Mouse (Mus musculus): ENCODE data around the gene Hivep3. TPM values are rescaled to one million over a fixed set of nuclear protein-coding genes. Genes with fewer than 3 reads are reported as not detected.

The Hivep3 gene
- total RNA-seq, 2 experiments from 2014 or later = 6.7 to 16.6 TPM

DNA sequence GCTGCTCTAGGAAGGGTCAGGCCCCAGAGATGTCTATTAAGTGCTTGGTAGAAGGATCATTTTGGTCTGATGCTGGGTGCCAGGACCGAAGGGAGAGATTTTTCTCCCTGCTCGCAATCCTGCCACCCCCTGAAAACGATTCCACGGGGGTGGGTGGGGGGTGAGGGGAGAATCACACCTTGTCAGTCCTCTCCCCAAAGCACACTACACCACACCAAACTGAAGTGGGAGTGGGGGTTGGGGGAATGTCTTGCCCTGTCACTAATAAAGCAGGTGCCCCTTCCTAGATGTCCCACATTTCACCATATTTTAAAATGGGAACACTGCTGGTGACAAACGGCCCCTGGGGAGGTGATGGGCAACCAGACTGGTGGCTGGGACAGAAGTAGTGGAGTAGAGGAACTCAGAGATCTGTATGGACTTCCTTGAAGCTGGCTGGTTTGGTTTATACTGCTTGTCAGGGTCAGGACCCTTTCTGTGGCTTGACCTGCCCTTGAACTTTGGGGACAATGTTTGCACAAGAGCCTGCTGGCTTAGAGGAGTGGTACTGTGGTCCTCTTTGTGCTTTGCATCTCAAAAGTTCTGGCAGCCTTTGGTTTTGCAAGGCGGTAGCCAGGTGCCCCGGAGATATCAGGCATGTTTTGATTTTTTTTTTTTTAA, 81.7 kb downstream of the Hivep3 start:
- ATAC-seq (ENCODE audit: poor library complexity, severe bottlenecking) = no peak

DNA sequence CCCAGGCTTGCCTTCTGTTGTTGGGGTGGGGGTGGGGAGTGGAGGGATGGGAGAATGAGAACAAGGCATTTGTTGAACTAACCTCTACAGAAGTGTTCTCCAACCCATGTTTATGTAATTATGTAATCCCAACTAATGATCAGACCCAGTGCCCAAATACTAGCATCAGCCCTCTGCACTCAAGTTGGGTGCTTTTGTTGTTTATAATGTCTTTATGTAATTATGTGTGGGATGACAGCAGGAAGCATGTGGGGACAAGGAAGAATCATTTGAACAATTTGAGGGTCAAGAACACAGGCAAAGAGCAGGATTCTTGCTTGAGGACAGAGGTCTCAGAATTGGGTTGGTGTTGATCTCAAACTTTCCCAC, 82.2 kb downstream of the Hivep3 start:
- ATAC-seq (ENCODE audit: poor library complexity, severe bottlenecking) = no peak

DNA sequence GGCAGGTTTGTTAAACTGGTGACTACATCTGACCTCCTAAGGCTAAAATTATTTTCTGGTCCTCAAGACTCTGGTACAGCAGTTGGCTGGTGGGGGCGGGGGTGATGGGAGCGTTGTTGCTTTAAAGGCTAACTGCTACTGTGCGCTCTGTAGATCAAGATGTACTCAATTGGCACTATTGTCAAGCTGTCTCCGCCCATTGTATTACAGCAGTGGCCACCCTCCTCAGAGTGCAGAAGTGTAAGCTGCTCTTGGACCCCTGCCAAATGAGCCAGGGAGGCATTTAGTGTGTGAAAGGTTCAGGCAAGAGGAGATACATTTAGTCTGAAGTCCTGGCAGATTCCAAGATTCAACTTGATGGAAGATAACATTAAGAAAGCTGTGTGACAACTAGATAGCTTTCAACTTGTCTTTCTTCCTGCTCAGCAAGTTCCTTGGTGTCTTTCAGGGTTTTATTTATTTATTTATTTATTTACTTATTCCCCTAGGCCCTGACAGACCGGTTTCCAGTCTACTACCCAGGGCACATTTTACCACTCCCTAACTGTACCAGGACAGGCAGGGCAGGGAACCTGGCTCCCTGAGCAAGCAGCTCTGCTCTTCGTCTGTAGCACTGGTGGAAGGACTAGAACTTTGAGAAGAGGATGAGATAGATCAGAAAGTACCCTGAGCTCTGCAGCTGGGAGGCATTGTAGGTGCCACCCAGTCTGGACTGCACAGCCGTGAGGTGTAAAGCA, 83.2 kb downstream of the Hivep3 start:
- no peak for ATAC-seq (ENCODE audit: poor library complexity, severe bottlenecking)

DNA sequence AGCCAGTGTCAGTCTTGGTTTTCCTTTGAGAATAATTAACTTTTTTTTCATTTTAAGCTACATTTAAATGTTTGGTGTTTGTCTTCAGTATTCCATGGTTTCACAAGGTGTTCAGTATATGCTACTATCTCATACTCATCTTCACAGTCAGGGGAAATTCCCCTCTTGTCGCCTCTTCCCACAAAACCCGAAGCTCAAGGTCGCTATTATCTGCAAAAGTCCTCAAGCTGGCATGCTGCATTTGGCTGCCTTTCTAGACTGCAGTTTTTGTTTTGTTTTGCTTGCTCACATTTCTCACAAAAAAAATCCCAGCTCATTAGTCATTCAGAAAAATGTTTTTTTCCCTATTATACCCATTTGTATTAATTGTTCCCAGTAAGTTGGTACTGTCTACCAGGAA, 92.4 kb downstream of the Hivep3 start:
- ATAC-seq (ENCODE audit: poor library complexity, severe bottlenecking) = no peak

DNA sequence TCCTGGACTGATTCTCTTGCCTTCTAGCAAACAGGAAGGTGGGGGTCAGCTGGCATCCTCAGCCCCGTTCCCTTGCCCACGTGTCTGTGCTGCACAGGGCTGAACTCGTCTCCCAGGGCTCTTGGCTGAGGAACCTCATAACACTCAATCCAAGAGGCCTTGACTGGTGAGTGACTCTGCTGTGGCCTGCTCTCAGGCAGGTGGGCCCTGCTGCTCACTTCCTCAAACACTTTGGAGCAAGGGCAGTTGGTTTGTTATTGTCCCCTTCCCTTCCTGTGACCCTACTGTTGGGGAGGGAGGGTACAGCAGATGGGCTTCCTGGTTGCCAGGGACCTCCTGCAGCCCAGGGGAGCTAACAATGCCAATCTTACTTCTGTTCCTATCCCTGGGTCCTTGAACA, 94.8 kb downstream of the Hivep3 start:
- ATAC-seq (ENCODE audit: poor library complexity, severe bottlenecking) = 0 out of 2 replicates have a peak, but pooled peaks have one; percentile 15

DNA sequence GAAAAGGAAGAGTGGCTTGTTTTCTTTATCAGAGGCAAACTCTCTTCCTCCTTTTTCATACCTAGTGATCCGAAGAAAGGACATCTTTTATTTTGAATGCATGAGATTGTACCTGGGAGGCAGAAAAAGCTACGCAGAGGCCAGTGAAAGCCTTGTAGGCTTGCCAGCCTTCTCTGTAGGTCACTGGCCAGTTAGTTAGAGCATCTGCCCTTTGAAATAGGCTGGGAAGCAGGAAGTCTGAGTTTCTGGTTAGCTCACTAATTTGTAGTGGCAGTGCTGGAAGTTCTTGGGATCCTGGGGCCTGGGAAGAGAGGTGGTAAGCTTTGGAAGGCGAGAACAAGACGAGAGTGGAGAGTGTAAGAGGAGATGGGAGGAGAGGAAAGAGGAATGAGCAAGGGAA, 95.4 kb downstream of the Hivep3 start:
- no peak for ATAC-seq (ENCODE audit: poor library complexity, severe bottlenecking)

DNA sequence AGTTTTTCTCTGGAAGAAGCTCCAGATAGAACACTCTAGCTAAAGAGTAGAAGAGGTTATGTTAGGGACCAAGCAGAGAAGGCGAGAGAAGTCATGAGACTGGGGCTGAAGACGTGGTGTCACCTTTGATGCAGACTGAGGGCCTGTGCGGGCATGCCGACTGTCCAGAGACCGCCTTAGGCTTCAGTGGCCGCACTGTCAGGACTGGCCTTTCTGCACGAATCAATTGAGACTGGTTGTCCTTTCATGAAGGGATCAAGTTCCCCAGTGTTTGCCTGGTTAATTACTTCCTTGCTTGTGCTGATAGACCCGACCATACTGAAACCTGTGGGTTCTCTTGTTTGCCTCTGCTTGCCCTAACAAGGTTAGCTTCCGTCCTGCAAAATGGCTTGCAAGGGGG, 99.7 kb downstream of the Hivep3 start:
- no peak for ATAC-seq (ENCODE audit: poor library complexity, severe bottlenecking)

DNA sequence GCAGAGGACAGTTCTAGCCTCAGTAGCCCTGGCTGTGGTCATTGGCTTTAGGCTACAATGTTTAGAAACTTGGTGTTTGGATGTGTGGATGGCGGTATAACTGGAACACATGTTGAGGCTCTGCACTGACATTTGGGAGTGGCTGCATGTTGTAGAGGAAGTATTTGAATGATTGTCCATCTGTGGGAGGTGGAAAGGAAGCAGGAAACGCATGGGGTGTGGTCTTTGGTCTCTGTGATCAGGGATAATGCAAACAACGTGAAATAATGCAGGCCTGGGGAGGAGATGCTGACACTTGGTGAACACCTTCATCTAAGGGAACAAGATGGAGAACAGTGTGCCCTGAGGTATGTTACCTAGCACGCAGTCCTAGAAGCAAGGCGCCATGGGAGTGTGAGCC, 100.3 kb downstream of the Hivep3 start:
- ATAC-seq (ENCODE audit: poor library complexity, severe bottlenecking) = no peak

DNA sequence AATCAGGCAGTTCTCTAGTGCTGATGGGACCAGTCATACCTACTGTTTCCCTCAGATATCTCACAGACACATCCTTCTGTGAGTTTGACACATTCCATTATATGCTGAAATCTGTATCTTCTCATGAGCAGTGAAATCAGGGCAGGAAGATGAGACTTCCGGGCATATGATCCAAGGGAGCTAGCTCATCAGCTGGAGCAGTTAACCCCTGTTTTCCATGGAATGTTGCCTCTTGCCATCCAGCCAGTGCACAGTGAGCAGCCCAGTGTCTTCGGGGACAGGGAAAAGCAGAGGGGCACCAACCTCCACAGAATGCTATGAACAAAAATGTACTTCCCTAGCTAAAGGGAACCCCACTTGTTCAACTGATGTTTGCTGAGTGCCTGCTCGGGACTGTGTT, 102.6 kb downstream of the Hivep3 start:
- no peak for ATAC-seq (ENCODE audit: poor library complexity, severe bottlenecking)

DNA sequence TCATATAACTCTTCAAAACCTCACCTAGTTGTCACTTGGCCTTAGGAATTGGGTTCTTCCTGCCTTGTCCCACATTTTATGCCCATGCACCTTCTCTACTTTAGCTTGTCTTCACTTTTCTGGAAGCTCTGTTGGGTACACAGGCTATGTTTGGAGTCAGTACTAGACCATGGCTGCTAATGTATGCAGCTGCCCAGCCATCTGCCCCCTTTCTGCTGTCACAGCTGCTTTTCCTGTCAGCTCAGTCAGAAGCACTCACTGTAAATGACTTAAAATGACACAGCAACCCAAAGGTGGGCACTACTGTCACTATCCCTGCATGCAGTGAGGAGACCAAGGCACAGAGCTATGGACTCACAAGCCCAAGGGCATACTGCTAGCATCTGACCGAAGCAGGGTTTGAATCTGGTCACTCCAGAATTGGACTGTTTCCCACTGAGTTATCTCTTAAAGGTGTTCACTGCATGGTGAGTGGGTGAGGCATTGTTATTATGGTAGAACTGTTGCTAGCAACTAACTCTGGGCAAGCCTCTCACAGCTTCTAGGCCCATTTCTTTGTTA, 104.0 kb downstream of the Hivep3 start:
- no peak for ATAC-seq (ENCODE audit: poor library complexity, severe bottlenecking)

DNA sequence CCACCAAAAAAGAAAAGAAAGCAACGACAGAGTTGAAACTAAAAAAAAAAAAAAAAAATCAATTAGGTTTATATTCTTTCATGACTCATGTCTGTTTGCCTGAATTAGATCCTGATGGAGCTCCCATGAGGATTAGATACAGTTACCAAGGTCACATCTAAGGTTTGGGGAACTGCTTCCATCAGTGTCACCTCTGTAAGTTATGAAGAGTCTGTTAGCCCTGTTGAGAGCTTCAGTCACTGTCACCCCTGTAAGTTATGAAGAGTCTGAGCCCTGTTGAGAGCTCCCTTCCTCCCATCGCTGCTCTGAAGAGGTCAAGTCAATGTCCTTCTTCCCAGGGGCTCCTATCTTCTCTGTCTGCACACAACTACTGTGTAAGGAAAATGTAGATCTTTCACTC, 104.7 kb downstream of the Hivep3 start:
- no peak for ATAC-seq (ENCODE audit: poor library complexity, severe bottlenecking)

DNA sequence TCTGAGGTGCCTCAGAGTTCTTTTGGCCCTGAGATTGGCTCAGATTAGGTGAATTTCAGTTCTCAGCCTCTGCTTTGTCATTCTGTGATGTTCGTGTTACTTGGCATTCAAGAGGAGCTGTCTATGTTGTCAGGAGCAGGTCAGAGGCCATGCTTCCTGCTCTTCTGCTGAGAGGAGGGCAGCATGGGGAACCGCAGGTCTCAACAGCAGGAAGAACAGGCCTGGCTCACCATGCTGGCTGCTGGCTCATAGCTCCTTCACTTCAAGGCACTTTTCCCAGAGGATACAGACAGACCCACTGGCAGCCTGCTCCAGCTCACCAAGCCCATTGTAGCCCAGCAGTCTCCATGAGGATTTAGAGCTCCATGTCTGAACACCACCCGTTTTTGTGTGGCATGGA, 109.7 kb downstream of the Hivep3 start:
- ATAC-seq (ENCODE audit: poor library complexity, severe bottlenecking) = no peak

DNA sequence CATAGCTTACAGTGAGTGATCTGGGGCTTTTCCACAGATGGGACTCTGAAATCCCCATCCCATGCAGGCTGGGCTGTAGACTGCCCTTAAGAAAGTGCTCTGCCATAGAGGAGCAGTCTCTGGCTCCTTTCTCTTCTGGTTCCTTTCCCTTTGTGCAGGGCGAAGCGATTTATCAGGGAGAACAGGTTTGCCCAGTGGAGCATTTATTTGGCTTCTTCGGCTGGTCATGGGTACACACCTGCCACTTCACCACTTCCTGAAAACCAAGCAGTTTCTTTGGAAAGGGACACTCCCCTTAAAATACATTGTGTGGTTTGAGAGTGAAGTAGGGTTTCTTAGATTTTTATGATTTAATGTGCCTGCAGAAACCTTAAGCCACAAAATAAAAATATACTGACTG, 110.7 kb downstream of the Hivep3 start:
- ATAC-seq (ENCODE audit: poor library complexity, severe bottlenecking) = no peak

DNA sequence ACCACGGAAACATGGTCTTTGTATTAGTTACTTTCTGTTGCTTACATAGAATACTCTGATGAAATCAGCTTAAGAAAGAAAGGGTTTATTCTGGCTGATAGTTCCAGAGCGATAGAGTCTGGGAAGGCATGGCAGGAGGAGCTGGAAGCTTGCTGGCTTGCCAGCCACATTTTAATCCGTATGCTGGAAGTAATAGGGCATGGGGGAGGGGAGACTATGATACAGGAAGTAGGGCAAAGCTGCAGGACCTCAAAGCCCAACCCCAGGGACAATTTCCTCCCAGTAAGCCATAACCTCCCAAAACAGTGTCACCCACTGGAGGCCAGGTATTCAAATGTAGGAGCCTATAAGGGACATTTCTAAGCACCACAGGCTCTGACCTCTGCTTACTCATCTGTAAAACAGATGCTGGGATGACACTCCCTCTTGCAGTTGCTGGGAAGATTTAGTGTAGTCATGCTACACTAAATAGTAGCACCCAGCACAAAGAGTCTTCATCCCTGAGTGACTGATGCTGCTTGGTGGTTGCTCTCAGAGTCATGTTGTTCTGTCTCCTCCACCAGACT, 112.1 kb downstream of the Hivep3 start:
- ATAC-seq (ENCODE audit: poor library complexity, severe bottlenecking) = 0 out of 2 replicates have a peak, but pooled peaks have one; percentile 38

DNA sequence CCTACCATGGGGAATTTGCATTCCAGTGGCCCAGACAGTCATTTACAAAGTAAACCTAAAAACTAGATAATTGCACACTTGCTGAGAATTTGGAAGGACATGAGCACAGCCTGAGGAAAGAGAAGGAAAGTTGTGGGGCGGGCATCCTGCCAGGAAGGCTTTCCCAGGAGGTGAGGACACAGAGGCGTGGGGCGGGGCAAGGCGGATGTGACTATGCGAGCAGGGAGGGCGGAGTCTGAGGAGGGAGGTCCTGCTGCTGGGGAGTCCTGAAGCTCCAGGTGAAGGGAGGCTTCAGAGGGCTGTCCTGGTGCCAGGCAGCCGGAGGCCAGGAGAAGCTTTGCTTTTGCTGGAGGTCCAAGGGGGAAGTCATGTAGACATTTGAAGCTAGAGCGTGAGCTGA, 118.9 kb downstream of the Hivep3 start:
- no peak for ATAC-seq (ENCODE audit: poor library complexity, severe bottlenecking)

DNA sequence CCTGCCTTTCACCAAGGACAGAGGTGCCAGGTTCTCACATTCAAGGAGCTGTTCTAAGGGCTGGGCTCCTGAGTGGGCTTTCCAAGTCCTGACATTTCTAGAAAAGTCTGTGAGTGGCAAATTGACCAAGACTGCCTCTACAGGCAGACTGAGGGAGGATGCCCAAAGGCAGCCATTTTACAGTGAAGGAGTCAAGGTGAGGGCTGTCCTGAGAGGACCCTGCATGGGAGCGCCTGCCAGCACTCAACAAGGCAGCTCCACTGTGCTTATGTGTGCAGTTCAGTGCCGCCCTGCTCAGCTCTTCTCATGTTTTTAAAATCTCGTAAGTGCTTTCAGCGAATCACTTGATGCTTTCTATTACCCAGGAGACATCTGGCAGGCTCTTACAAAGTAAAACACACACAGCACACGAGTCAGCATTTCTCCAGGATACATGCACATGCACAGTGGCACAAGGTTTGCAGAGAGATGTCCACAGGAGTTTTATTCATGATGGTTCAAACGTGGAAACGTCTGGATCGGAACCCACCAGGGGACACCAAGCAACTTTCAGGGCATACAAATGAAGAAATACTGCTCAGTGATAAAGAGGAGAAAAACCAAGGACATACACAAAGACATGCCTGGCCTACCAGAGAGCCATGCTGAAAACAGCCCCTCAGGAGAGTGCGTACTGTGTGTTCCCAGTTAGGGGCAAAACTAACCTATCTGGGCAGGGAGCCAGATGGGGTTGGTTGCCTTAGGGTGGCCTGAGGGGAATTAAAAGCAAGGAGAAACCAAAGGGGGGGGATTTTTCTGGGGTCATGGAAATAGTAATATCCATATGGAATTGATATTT, 120.9 kb downstream of the Hivep3 start:
- no peak for ATAC-seq (ENCODE audit: poor library complexity, severe bottlenecking)

DNA sequence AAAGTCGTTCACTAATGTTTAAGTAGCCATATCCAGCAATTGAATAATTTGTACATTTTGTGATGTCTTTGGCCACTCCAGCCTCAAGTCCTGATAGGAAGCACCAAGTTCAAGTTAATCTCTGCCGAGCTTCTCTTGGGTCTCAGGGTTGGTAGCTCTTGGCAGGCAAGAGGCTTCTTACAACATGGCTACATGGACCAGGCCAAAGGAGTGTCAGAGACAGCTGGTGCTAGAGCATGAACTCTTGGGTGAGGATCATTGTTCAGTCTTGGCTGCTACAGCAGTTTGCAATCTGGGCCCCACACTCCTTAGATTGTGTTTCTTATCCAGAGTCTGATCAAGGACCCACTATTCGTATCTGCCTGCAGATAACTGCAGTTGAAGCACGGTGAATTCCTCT, 125.9 kb downstream of the Hivep3 start:
- ATAC-seq (ENCODE audit: poor library complexity, severe bottlenecking) = no peak

DNA sequence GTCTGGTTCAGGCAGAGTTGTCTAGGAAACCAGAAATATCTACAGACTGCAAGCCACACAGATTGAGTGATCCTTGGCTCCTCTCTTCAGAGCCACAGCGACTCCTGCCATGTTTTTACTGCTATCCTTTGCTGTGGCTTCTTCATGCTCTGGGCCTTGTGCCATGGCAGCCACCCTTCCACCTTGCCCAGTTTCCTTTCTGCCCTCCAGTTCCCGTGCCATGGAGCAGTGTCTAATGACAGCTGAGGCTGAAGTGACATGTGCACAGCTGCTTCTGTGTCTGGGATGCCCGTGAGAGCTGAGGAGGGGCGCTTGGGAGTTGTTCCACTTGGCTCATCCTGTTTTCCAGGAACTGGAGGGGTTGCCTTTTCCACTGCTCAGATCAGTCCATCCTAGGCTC, 127.4 kb downstream of the Hivep3 start:
- no peak for ATAC-seq (ENCODE audit: poor library complexity, severe bottlenecking)

DNA sequence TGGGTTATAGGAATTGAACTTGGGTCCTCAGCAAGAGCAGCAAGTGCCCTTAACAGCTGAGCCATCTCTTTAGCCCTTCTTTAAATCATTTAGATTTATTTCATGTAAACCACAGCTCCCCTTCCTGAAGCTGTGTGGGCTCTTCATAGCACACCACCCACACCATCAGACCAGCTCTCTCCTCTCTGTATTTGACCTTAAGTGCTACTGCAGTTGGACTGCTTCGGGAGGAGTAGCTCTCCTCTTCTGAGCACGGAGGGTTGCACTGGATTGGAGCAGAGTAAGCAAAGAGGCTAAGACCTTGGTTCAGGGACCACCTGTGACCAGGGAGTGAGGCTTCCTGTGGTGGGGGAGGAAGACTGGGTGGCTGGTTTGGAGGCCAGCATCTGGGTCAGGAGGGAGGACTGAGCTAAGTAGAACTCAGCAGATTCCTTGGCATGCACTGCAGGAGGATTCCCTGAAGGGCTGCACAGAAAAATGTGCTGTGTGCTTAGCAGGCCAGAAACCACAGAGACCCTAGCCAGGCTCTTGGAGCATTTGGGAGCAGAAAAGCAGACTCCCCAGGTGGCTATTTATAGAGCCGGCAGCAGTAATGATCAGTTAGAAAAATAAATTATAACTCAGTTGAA, 132.4 kb downstream of the Hivep3 start:
- no peak for ATAC-seq (ENCODE audit: poor library complexity, severe bottlenecking)

DNA sequence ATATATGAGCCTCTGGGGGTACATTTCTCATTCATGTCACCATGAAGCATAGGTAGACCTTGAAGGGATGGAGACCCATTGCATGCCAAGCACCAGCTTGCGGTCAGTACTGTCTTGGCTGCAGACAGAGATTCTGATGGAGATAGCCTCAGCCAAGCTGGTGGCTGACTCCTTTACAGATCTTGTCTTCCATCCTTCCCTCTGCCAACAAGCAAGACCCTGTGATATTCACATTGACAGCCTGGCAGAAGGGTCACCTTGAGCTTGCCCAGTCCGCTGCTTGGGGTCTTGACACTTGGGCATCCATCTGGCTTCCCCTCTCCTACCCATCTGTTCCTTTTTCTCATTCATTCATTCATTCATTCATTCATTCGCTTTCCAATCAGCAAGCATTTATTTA, 133.5 kb downstream of the Hivep3 start:
- ATAC-seq (ENCODE audit: poor library complexity, severe bottlenecking) = no peak

DNA sequence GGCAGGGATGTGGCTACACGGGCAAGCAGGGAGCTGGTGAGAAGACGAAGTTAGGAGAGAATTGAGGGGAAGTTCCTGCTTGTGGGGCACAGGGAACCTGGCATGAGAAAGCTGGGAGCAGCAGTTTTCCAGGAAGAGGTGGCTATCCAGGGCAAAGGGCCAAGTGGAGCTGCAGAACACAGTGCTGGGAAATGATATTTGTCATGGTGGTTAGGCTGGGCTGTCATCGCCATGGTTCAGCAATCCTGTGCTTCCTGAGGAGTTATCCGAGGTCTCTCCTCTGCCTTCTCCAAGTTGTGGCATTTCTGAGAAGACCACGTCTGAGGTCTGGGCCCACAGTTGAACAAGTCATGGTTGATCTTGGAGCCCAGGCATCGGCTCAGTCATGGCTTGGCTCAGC, 136.8 kb downstream of the Hivep3 start:
- ATAC-seq (ENCODE audit: poor library complexity, severe bottlenecking) = no peak
